Mouse (Mus musculus) NIH3T3 (cell line): ENCODE measurements around the gene Hoxa3.

Source experiments
- DNase-seq: peaks from one replicate; pipeline ENCODE4 v3.0.0-alpha.2; 2012; ENCODE audit warnings: low read depth

The Hoxa3 gene

GRCm38 (mm10) chr6:52183311-52184080, 29.6 kb downstream of the Hoxa3 start:
- DNase-seq = peak; percentile 56

DNA sequence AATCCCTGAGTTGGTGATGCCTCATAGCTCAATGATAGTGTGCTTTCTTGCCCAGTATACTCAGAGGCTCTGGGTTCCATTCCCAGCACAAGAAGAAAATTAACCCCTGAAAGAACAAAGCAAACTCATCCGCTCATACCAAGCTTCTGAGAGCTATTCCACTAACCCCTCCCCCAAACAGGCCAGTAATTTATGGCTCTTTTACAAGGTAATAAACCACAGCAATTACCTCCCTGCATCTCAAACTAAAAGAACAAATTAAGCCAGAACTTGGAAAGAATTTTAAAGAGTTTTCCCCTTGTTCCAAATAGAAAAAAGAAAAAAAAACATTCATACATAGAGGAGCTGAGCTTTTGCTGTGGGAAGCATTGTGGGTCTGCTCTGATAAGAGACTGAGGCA, 30.3 kb downstream of the Hoxa3 start:
- peak; percentile 34 for DNase-seq

DNA sequence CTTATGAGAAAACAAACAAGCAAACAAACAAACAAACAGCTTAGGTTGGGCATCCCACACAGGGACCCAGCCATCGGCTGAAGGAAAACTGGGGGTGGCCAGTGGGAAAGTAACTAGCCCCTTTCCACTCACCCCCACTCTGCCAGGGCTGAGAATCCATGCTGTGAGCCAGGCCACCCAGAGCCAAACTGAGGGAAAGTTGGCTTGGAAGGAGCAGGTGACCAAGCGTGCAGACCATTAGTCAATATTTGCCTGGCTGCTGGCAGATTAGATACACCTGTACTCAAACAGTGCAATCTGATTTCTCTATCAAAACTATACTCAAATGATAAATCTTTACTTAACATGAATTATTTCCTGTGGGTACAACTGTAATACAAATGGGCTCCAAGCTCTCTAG, 31.1 kb downstream of the Hoxa3 start:
- DNase-seq = no peak

- DNase-seq = no peak
Measured at GRCm38 (mm10) chr6:52180726-52181125, 32.4 kb downstream of the Hoxa3 start.

DNA sequence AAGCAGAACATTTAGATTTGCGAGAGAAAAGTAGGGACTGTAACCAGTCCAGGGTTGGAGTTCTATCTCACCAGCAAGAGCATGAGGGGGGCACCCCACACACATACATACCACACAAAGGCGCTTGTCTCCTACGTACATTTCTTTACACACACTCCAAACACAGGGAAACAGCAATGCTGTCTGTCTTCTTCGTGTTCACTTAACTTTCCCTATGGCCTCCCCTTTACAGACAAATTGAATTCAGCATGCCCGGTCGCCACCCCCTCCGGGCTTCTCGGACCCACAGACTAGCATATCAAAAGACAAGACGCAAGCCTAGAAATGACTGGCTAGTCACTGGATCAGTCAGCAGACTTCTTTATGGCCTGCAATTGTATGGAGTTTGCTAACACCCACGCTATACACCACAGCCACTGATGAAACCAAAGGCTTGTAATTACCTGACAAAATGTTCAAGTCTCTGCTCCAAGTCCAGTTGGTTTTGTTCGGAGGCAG, 32.9 kb downstream of the Hoxa3 start:
- peak; percentile 65 for DNase-seq

- no peak for DNase-seq
Measured at GRCm38 (mm10) chr6:52179690-52180089, 33.4 kb downstream of the Hoxa3 start.

GRCm38 (mm10) chr6:52178918-52179665, 34.0 kb downstream of the Hoxa3 start:
- peak; percentile 60 for DNase-seq

DNA sequence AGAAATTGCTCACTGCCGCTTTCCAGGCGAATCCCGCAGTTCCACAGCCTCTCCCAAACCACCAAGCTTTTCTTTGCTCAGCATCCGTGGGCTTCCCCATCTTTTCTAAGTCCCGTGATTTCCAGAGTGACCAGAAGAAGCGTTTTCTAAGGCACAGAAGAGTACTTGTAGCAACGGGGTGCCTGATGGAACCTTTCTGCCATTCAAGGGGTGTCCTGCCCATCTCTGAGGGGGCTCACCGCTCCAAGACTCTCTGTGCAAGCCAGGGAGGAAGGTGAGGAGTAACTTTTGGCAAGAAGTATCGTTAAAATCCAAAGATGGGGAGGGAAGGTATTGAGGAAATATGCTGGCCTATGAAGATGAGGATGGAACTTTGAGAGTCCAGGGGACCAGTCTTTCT, 35.3 kb downstream of the Hoxa3 start:
- peak; percentile 53 for DNase-seq

DNA sequence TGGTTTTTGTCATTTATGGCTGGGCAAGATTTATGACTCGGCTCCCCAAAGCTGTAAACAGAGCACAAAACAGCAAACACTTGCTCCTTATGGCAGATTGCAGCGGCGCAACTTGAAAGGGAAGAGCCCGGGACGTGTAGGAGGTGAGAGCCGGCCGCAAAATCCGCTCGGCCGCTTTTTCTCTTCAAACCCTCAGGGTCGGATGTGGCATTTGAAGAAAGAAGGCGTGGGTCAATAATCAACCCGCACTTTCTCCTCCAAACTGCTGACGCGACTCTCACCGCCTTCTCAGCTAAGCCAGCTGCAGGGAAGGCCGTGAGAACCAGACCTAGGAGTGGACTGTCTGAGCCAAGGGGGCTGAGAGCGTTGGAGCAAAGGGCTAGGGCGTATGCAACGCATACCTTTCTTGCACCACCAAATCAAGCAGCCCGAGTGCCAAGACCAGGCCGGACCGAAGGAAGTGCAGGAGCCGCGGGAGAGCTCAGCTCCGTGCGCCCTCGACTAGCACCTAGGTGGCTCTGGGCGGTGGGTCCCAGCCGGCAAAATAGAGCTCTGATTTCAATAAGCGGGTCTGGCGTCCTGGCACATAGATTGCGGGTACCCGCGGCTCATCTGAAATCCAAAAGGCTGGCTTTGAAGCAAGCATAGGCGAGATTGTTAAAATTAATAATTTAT, 35.9 kb downstream of the Hoxa3 start, which contains the start of gene 5730596B20Rik:
5730596B20Rik (plus strand) TSS at position 438 of the 675 bp plus-strand sequence.
- peak; percentile 84 for DNase-seq

DNA sequence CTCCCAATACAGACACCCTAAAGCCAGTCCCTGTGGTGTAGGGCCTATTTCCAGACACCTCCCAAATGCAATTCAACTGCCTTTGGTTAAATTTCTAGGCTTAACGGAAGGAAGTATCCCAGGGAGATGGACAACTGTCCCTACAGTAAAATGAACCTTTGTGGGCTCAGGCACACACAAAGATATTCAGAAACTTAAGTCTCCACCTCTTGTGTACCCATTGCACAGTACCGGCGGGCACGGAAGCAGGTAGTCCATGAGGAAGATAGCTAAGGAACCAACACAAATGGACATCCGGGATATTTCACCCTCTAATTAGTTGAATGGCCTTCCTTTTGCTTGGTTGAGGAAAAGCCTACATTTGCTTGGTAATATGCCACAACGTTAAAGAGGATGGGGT, 36.7 kb downstream of the Hoxa3 start:
- no peak for DNase-seq

GRCm38 (mm10) chr6:52175864-52176263, 37.3 kb downstream of the Hoxa3 start:
- peak; percentile 72 for DNase-seq

- DNase-seq = peak; percentile 76
Measured at GRCm38 (mm10) chr6:52174968-52175751, 38.0 kb downstream of the Hoxa3 start.

DNA sequence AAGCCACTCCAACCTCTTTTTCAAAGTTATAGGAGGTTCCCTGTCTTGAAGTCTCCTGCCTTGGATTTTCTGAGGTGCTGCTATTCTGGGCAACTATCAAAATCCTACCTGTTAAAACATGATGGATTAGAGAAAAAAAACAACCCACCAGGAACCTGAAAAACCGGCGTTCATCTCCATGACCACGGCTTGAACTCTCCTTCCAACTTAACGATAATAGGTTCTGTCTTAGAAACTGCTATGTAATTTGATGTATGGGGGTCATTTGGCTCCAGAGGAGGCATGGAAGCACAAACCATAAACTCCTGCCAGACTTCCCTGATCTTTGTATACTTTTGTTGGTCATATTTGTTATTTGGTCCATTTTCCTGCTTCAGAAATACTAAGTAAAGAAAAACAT, 39.5 kb downstream of the Hoxa3 start:
- no peak for DNase-seq

- DNase-seq = peak; percentile 95
Measured at GRCm38 (mm10) chr6:52172501-52172900, 40.6 kb downstream of the Hoxa3 start.

- DNase-seq = no peak
Measured at GRCm38 (mm10) chr6:52171938-52172337, 41.2 kb downstream of the Hoxa3 start.

GRCm38 (mm10) chr6:52171331-52171730, 41.8 kb downstream of the Hoxa3 start:
- peak; percentile 94 for DNase-seq

DNA sequence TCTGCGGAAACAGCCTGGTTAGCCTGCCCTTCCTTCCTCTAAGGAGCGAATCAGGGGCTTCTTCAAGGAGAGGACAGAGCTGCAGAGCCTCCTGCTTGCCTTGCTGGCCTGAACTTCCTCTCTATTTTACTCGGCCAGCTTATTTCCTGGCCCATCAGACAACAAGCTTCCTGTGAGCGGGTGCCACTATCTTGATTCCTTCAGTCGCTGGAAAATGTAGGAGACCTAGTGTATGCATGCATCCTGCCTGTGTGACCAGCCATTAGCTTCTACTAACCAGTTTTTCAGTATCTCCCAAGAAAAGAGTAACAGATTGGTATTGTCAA, 42.3 kb downstream of the Hoxa3 start:
- no peak for DNase-seq

GRCm38 (mm10) chr6:52170166-52170897, 42.8 kb downstream of the Hoxa3 start:
- peak; percentile 61 for DNase-seq

GRCm38 (mm10) chr6:52169499-52170165, 43.5 kb downstream of the Hoxa3 start:
- peak; percentile 52 for DNase-seq

DNA sequence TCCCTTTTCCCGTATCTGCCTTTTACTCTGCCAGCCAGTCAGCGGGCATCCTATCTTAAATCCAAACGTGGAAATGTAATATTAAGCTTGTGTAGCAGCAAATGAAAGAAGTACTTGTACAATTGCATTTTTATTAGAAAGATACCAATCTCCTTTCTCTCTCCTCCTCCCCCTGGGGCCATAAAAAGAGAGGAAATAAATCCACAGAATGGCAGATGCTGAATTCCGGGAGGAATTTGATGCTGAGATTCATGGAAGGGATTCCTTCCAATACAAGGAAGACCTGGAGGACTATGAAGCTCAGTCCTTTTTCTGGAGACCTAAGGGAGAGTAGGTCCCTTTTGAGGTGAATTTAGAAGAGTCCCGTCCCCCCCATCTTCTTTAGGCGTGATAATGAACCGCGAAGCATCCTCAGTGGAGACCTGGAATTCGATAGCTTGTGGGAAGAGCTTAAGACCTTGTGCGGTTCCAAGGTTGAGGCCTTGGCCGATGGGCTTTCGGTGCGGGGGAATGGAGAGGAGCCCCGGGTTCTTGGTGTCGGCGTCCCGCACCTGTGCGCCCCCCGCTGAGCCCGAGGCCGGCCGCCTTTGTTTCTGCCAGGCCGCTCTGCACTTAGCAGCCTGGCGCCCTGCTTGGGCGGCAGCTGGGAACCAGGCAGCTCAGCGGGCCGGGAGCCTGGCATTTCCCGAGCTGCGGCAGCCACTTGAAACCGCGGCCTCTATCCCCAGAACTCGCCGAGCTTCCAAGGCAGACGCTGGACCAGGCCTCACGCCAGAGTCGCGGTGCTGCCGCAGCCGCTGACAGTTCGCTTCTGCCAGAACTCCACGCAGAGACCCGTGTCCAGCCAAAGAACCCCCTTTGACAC, 44.7 kb downstream of the Hoxa3 start:
- peak; percentile 77 for DNase-seq
